Mouse (Mus musculus) skeletal muscle tissue, adult 2 months (tissue): Measurements from ENCODE around the gene A2ml1.
"Not testable (repeated sequence)": the region's sequence is repeated elsewhere in the genome, so short reads cannot be mapped to it uniquely, and the experiment has no call there.

Source experiments
- DNase-seq: peaks from one replicate; pipeline ENCODE4 v3.0.0-alpha.2; 2012; ENCODE audit warnings: low read depth, low spot score

The A2ml1 gene

DNA sequence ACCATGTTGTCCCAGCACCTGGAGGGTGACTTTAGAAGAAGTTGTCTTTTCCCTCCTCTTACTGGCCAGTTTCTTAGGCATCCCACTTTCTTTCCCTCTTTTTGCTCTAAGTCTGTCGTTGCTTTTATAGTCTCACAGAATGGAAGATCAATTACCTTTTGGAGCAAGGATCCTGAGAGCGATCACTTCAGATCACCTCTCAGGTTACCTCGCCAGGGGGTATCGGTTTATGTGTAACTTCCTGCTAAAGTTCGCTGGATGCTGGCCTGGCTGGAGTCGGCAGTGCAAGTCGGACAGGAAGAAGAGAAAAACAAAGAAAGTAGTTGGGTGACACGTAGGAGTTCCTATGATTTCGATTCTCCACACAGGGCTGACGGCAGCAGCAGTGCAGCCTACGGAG lies at the start of gene A2ml1:
A2ml1 (minus strand) TSS at position 101 of the 400 bp plus-strand sequence.
- DNase-seq = no peak

DNA sequence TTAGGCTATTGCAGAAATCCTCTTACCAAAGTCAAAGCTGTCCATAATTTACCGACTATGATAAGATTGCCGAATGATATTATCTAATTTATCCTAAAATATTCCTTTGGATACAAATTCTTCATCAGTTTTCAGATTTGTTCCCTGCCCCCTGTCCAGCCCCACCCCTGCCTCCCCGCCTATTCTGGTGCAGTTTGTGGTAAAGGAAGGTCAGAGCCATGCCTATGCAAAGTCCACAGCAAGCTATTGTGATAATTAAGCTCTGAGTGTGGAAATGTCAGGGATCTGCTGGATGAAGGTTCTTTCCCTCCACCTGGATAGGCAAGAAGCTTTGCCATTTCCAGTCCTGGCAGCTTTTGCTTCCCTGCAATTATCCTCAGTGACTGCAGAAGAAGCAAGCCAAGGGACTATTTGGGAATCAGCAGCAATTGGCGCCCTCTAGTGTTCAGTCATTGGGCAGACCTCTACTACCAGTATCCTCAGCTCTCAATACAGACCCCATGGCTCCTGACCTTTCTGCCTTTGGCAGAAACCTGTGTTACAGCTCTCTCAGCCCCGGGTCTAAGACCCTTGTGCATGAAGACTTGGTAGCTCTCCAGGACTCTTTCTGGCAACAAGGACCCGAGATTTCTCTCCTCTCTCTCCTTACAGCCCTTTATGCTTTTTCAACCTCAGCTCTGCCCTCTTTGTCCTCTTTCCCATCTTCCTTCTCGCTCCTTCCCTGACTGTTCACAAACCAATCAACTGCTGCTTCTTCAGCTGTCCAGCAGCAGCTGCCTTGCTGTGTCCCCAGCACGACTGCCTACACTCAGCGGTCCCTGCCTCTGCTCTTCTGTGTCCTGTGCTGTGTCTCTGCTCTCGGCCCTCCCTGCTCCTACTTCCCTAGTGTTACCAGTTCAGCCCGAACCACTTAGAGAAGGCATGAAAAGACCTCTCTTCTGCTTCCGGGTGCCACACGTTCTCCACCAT lies 48.6 kb upstream of the A2ml1 start:
- peak; percentile 0 for DNase-seq

DNA sequence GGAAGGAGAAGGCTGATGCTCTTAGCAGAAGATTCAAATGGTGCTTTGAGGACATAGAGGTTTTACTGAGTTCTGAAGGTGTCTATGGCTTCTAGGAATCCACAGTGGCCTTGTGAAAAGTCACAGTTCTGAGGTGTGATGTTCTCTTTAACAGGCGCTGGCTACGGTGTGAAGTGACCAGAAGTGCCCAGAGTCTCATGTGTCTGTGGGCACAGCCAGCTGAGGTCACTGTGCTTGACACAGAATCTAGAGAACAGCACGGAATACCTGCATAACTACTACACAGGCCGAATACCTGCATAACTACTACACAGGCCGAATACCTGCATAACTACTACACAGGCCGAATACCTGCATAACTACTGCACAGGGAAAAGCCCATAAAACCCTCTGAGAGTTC lies 43.8 kb upstream of the A2ml1 start:
- not testable (repeated sequence) for DNase-seq

DNA sequence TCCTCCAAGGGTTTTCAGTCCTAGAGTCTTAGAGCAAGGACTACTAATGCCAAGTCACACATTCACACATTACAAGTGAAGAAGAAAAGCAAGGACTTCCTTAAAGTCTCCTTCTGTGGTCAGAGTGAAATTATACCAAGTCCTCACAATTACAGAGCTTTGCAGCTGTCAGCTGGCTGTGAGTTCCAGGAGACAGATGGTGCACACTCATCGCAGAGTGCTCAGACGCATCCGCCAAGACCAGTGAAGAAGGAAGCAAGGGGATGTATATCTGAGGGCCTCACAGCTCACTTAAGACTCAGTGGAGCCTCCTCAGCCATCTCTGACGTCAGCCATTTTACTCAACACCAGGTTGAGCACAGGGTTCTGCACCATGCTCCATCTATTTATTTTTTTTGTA lies 43.0 kb upstream of the A2ml1 start:
- DNase-seq = peak; percentile 10

DNA sequence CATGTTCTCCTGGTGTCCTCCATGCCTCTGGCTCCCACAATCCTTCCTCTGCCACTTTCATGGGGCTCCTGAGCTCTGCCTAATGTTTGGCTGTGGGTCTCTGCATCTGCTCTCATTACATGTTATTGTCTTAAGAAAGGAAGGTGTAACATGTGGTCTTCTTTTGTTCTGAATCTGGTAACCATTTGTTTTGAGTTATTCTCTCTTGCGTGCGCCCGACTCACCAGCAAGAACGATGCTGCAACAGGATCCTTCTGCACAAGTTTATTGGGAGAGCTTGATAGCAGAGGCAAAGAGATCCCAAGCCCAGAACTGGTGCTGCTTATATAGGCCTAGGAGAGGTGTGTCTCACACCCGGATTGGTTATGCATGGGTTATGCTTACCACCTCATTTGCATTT lies 42.0 kb upstream of the A2ml1 start, which contains the start of gene Klrb1a:
Klrb1a (minus strand) TSS at position 101 of the 400 bp plus-strand sequence.
- DNase-seq = not testable (repeated sequence)

DNA sequence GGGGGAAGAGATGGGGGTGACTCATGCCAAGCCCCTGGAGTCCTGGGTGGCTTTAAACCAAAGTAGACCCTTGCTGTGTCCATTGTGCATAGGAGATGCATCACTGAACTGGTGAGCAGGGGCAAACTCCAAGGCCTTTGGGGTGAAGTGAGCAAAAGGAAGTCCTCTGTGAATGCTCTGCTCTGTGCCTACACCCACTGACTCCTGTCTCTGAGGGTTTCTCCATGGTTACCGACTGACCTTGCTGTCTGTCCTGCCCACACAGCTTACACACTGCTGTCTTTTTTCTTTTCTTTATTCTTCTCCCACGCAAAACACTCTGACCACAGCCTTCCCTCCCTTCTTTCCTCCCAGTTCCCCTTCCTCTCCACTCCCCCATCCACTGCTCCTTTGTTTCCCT lies 41.3 kb upstream of the A2ml1 start:
- no peak for DNase-seq

DNA sequence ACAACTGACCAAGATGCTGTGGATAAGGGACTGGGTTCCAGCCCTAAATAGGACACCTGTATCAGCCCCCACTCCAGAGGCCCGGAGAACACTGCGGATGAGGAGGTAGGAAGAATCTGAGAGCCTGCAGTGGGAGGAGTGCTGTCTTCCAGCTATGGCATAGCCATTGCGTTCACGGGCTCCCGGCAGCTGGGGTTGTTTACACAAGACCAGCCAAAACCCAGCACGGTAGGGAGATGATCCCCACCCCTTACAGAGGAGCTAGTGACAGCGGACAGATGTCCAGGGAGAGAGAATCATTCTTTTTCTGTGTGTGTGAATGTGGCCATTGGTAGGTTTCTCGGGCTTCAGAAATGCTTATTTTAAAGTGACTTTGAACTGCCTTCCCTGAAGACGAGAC lies 24.9 kb upstream of the A2ml1 start:
- no peak for DNase-seq

DNA sequence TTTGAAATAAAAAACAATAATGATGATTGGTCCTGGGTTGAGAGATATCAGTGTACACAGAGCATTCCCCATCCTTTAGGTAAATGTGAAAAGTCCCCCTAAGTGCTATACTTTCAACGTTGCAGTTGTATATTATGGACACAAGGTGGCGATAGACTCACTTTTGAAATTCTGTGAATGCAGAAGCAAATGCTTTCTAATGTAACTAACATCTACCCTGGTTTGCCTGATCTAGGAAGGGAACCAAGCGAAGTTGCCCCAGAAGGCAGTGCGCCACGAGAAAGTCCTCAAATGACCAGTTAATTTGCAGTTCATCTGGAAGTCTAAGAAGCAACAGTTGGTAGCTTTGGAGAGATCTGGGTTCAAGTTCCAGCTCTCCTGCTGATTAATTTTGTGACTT lies 23.1 kb upstream of the A2ml1 start:
- no peak for DNase-seq

DNA sequence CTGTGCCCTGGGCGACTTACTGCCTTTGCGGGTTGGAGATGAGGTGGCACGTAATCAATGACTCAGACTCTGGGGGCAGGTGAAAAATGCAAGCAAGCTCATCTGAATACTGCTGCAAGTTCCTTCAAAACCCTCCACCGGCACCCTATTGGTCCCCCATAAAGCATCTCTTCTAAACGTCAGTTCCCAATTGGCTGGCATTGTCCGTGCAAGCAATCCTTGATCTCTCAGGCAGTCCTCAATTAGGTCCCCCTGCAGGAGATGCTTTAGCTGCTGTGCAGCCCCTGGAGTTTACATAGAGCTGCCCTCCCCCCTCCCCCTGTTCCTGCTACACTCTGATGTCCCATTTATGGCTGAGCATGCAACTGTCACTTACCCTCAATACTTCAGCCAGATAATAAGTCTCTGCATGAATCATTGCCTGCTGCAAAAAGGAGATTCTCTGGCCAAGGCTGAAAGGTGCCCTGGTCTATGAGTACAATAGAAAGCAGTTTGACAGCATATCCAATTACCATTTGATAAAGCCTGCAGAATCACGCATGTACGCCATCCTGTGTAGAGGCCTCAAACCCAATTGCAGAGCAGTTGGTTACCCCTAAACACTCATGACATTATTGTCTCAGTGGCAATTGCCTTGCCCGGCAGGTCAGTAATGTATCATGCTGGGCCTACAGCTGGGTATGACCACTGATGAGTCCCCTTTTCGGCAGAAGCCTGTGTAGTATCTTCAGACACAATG lies 21.2 kb upstream of the A2ml1 start:
- no peak for DNase-seq

DNA sequence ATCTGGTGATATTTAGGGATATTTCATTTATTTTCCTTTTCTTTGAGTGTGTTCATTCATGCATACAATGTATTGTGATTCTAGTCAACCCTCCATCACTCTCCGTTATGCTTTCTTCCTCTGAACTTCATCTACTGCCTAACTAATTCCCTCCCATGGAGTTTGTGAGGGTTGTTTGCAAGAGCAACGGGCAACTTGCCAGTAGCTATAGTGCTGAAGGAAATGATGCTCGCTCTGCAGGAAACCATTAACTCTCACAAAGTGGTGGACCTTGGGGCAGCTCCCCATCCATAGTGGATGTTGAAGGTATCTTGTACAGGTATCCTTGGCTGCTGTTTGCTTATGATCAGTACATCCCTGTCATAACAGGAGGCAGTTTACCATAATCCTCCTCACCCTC lies 20.6 kb upstream of the A2ml1 start:
- no peak for DNase-seq

DNA sequence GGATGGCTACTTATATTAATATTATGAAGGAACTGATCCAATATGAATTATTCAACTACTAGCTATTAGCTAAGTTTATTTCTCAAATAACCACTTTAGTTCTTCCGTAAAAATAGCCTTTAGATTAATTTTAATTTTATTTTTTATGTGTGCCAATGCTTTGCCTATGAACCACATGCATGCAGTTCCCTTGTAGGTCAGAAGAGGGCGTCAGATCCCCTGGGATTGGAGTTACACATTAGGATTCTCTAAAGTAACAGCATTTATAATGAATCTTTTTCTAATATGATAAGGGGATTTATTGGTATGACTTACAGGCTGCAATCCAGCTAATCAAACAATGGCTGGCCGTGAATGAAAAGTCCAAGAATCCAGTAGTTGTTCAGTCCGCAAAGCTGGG lies 18.1 kb upstream of the A2ml1 start:
- DNase-seq = no peak

DNA sequence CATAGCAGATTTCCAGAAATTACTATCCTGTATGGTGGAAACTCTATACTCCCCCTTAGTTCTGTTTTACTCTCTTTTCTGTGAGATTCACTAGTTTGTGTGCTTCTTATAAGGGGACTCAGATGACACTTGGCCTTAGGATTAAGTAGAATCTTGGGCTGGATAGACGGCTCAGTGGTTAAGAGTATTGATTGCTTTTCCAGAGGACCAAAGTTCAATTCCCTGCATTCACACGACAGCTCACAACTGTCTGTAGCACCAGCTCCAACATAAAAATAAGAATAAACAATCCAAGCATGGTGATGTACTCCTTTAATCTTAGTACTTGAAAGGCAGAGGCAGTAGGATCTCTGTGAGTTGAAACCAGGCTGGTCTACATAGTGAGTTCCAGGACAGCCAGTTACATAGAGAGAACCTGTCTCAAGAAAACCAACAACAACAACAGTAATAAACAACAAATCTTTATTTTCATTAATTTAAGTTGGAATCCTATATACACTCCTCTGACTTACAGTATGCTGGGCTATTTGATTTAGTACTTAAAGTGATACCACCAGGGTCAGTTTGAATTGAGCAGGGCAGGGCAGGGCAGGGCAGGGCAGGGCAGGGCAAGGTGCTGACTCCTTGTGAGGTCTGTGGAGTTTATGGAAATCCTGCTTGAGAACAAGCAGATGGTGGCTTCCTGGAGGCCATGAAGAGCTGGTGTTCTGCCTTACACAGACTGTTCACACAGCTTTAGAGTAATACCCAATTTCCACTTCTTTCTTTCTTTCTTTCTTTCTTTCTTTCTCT lies 17.0 kb upstream of the A2ml1 start:
- no peak for DNase-seq

DNA sequence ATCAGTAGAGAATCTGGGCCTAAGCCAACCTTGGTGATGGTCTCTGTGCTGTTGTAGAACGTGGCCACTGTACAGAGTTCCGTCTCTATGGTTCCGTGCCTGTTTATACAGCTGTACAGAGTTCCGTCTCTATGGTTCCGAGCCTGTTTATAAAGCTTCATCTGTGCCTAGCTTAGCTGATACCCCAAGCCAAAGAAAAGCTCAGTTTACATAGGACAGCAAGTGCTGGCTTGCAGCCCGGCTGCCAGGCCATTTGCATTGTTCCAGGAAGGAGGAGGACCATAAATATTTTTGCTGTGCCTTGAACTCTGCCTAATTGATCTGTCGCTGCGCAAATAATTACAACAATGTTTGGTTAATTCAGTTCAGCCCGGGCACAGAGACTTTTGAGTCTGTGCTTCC lies 15.7 kb upstream of the A2ml1 start:
- peak; percentile 57 for DNase-seq

DNA sequence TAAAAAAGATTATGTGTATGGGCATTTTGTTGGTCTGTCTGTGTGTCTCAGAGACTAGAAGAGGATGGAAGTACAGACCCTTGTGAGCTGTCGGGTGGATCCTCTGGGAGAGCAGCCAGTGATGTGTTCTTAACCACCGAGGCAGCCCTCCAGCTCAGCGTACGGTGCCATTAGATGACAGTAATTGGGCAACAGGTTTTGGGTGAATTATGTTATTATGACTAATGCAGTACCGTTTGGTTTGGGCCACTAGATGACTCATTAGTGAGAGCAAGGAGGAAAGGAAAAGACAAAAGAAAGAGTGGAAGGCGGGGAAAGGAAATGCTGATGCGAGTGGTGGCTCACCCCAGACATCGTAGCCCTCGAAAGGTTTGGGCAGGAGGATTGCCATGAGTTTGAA lies 13.2 kb upstream of the A2ml1 start:
- DNase-seq = peak; percentile 58

DNA sequence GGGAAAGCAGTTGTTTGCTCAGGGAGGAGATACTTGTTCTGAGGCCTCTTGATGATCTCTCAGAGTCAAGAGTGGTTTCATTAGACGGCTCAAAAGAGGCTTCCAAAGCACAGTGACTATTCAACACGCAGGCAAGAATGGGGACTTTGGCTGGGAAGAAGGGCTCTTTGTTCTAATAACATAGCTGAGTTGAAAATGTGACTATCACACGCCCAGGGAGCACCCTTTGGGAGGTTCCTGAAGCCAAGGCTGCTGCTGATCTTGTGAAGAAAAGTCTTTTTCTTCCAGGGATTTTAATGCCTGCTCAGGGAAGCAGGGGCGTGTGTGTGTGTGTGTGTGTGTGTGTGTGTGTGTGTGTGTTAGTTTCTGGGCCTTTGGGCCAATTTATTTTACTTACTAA lies 8.0 kb upstream of the A2ml1 start:
- peak; percentile 53 for DNase-seq

DNA sequence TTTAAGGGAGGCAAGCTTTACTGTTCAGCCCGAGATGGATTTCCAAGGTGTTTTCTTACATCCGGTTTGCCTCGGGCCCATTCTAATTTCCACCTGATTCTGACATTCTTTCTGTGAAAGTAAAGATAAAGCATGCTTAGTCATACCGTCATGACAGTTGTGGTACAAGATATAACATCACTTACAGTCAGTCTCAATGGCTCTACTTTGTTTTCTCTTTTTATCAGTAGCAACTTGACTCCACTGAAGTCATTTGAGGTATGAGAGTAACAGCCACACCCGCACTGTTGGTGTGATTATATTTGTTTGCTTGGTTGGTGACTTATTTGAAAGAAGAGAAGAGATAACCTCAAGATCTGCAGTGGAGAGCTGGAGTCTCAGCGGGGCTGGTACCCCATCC lies 6.2 kb upstream of the A2ml1 start:
- no peak for DNase-seq

DNA sequence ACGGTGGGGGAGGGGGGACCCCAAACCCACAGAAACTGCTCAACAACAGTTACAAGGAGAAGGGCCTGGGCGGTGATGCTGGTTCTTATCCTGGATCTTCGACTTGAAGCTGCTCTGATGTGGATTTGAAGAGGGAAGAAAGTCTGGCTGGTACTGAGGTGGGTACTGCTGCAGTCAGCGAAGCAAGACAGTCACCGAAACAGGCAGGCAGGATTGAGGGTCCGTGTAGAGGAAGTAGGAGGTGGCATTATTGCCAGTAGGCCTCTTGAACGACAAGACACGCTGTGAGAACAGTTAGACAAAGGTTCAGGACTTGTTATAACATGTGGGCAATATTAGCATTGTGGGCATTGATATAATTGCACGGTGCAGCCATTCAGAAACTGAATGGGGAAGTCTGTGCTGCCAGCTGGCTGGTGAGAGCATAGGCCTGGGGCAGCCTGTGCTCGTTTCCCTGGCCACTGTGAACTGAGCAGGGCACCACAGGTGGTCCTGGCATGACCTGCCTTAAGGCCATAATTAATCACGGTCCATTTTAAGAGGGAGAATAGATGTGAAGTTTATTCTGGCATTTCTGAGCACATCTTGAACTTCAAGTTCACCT lies 4.3 kb upstream of the A2ml1 start:
- DNase-seq = no peak

DNA sequence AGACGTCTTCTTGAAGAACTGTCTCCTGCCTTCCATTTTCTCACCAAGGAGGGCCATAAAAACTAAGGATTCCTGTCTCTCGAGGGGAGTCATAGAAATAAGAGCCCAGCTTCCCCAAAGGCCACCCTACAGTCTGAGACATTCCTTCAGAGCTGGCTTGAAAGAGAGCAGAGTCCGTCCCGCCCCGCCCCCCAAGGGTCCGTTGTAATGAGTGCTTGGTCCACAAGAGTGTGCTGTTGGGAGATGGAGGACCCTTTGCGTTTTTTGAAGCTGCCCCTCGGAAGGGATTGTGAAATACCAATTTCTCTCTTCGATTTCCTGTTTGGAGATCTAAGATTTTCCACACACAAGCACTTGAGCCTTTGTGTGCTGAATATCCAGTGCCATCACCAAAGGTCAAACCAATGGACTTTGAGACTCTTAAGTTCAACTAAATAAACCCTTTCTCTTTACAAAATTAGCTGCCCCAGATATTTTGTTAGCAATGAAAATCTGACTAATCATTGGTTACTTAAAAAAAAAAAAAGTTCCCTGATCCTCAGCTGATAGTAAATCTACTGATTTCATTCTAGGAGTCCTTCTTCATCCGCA lies 2.8 kb upstream of the A2ml1 start:
- DNase-seq = no peak

DNA sequence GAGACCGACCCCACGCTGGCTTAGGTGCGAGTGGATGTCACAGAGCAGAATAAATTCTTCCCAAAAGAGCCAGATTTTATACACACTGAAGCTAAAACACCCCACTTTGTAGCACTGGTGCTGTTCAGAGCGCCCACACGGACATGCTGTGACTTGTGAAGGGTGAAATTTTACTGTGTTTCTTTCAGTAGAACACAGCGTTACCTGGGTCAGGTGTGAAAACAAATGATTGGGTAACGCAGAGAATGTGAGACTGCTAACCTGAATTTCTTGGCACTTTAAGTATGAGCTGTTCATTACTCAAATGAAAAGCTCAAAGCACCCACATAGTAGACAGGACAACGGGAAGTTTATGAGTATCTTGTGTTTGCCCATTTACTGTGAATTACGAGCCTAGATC lies 4.1 kb downstream of the A2ml1 start:
- DNase-seq = no peak

DNA sequence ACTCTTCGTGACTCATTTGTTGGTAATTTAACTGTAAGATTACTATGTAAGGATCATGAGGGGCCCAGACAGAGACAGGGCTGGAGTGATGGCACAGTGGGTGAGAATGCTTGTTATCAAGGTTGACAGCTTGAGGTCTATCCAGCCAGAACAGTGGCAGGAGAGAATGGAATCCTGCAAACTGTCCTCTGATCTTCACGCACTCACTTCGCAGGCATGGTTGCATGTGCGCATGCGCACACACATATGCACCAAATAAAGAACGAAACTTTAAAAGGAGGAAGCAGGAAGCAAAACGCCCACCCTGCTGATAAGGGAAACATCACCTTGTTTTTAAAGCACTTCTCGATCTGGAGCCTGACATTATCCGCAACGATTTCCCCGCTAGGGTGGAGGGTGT lies 14.8 kb downstream of the A2ml1 start:
- DNase-seq = no peak

DNA sequence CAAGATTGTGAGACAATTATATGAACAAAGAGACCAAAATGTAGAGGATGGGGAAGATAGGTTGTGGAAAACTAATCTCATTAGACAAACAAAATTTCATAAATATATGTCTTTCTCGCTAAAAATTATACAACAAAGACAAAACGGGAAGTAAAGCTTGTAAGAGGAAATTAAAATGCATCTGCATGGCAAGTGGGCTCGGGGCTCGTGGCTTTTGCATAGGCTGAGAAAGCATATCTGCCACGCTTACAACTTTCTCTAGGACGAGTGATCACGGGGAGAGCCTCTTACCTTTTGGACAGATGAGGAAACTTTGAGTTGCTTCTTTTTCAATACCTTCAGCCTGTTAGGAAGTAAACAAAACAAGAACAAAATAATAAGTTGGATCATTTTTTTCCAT lies 27.4 kb downstream of the A2ml1 start:
- no peak for DNase-seq
